Mouse (Mus musculus): ENCODE results near the gene Sdhaf1.

- TF ChIP-seq CTCF (IDR thresholded peaks at IDR 0.05; ENCODE audit: borderline replicate concordance, extremely low read depth, insufficient read depth, insufficient read length) (no peak), POLR2A (IDR thresholded peaks at IDR 0.05; ENCODE audit: borderline replicate concordance, extremely low read depth, insufficient read depth, insufficient read length, poor library complexity, severe bottlenecking) (no peak)
These were observed 9.9 kb downstream of the Sdhaf1 start for GRCm38 (mm10) chr7:30313666-30314320.

Data from brain, embryonic 14.5 days (tissue).